Mouse (Mus musculus) hindbrain, embryonic 14.5 days (tissue): ENCODE data around the gene Atp8a2. TPM values are rescaled to one million over a fixed set of nuclear protein-coding genes. Genes with fewer than 3 reads are reported as not detected.

Source experiments
- ATAC-seq: fragments of 200-750 bp; cut with Nextera tagmentation; 2 replicates; pipeline ENCODE4 v1.8.0; 2017; ENCODE audit warnings: moderate number of reproducible peaks, mild to moderate bottlenecking, moderate TSS enrichment, moderate library complexity; ENCODE audit not compliant: low FRiP score
- DNase-seq: peaks from one replicate; pipeline ENCODE4 v3.0.0-alpha.2; 2015; ENCODE audit warnings: low spot score
- H3K27ac ChIP-seq: fragments of 300-500 bp; sonication (generic); 2 replicates; pipeline ENCODE4 v1.5.1; 2014; ENCODE audit warnings: mild to moderate bottlenecking, moderate library complexity
- H3K27me3 ChIP-seq: fragments of 300-500 bp; sonication (generic); 2 replicates; pipeline ENCODE4 v1.6.1; 2014; ENCODE audit warnings: mild to moderate bottlenecking, low read length, mixed read lengths; ENCODE audit not compliant: control insufficient read depth, insufficient read depth
- H3K36me3 ChIP-seq: fragments of 300-500 bp; sonication (generic); replicated peaks from 2 replicates; pipeline ENCODE4 v1.6.1; 2014; ENCODE audit not compliant: control insufficient read depth, insufficient read depth
- H3K4me1 ChIP-seq: fragments of 300-500 bp; sonication (generic); replicated peaks from 2 replicates; pipeline ENCODE4 v1.6.1; 2014; ENCODE audit warnings: antibody characterized with exemption, low read length, mixed read lengths; ENCODE audit not compliant: control insufficient read depth, insufficient read depth
- H3K4me2 ChIP-seq: fragments of 300-500 bp; sonication (generic); replicated peaks from 2 replicates; pipeline ENCODE4 v1.6.1; 2014; ENCODE audit warnings: mild to moderate bottlenecking, moderate library complexity
- H3K4me3 ChIP-seq: fragments of 300-500 bp; sonication (generic); replicated peaks from 2 replicates; pipeline ENCODE4 v1.5.1; 2014; ENCODE audit warnings: mild to moderate bottlenecking, low read length
- H3K9ac ChIP-seq: fragments of 300-500 bp; sonication (generic); 2 replicates; pipeline ENCODE4 v1.6.1; 2014
- H3K9me3 ChIP-seq: fragments of 300-500 bp; sonication (generic); 2 replicates; pipeline ENCODE4 v1.6.1; 2016; ENCODE audit warnings: low read length; ENCODE audit not compliant: control insufficient read depth
- WGBS: fragments of 180-500 bp; shearing (Covaris S2); extraction: QIAGEN DNeasy Blood & Tissue Kit; methylation state at CpG from one replicate; pipeline ENCODE4 v1.1.7; 2014; 5-methylcytosine and 5-hydroxymethylcytosine counted together
- polyA plus RNA-seq: library from polyadenylated mRNA; unstranded; fragments of >200 nt; fragmentation: Nextera tagmentation; extraction: Ambion mirVana; gene quantifications from 2 replicates; pipeline ENCODE4 v1.2.1, GENCODE M21; 2014

Atp8a2 gene
- polyA plus RNA-seq, 1 experiment from 2014 or later, result 40.3 TPM

GRCm38 (mm10) chr14:60134720-60135119 is 62.3 kb downstream of the Atp8a2 start:
- H3K4me2 ChIP-seq, result no peak overlapping the region
- H3K4me1 ChIP-seq, result no peaks in the 10 kb centered on the region

DNA sequence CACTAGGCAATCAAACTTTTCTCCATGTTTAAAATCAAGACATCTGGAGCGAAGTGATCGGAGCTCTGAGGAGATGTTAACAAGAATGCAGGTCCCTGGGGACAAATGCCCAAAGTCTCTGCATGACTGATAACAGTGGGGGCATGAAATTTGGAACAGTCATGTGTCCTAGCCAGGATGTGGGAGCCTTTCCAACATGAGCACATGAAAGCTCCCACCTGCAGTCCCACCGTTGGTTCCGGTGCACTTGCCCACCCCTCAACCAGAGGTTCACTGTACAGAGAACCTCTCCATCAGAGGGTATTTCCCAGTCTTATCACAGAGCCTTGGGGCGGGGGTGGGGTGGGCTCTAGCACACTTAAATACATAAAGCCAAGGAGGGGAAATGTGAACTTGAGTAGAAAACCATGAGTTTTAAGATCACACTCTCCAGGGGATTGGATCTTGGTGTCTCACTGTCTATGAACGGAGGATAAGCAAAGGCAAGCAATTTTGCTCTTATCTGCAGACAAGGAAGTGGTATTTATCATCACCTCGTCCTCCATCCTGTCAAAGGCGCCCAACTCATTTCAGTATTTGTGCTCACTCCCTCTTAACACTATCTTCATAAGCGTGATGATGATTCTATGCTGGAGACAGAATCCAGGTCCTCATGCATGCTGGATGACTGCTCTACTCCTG is 65.6 kb downstream of the Atp8a2 start:
- H3K4me1 ChIP-seq, result no peaks in the 10 kb centered on the region
- DNase-seq (no peak), ATAC-seq (no peak)
- no peaks in the 10 kb centered on the region for H3K27me3 ChIP-seq
- no peak overlapping the region for H3K4me3 ChIP-seq
- WGBS, result 94% methylated on average over 9 of the region's 9 CpGs
- no peak overlapping the region for H3K27ac ChIP-seq
- no peaks in the 10 kb centered on the region for H3K9me3 ChIP-seq
- no peak overlapping the region for H3K4me2 ChIP-seq
- H3K9ac ChIP-seq, result no peak overlapping the region
- no peaks in the 10 kb centered on the region for H3K36me3 ChIP-seq

More at GRCm38 (mm10) chr14:60134720-60135119, 62.3 kb downstream of the Atp8a2 start:
- Histone ChIP-seq H3K27me3 (no peaks in the 10 kb centered on the region), H3K4me3 (no peak overlapping the region), H3K9me3 (no peaks in the 10 kb centered on the region), H3K36me3 (no peaks in the 10 kb centered on the region), H3K9ac (no peak overlapping the region), H3K27ac (no peak overlapping the region)
- 74% methylated on average over 9 of the region's 9 CpGs for WGBS
- DNase-seq, result no peak
- ATAC-seq, result no peak

DNA sequence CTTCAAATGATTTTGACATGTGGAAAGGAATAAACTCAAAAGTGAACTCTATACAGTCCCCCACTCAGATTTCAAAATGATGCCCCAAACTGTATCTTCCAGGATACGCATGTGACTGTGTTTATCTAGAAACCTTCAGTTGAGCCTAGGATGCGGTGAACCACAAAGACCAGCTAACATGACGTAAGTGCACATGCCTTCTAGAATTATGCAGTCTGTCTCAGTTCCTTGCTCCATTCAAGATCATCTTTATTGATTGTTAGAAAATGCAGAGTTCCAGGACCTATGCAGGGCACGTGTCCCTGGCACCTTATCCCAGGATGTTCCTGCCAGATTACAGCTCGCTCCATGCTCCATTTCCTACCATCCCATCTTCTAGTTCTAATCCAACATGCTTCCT is 67.4 kb downstream of the Atp8a2 start:
- Histone ChIP-seq H3K4me3 (no peak overlapping the region), H3K4me1 (no peaks in the 10 kb centered on the region; the same call in 1 of the 2 replicates), H3K4me2 (no peak overlapping the region), H3K27ac (no peak overlapping the region), H3K36me3 (no peaks in the 10 kb centered on the region), H3K9ac (no peak overlapping the region), H3K27me3 (no peaks in the 10 kb centered on the region), H3K9me3 (no peaks in the 10 kb centered on the region)
- DNase-seq (no peak), ATAC-seq (no peak)
- 90% methylated on average over 5 of the region's 5 CpGs for WGBS

DNA sequence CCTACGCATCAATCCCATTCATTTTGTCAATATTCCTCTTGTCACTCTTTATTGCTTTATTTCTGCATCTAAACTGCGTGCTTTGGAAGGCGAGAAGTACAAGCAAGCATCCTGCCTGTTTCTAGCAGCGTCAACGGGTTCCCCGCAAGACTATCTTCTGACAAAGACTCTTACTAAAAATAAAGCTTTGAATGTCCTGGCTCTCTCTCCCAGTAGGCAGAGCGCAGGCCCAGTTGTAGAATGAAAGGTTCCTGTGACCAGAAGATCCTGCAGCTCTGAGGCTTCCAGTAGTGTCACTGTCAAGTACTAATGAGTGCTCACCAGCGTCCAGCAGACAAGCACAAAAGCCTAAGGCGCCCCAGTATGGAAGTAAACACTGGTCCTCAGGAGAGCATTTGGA is 71.8 kb downstream of the Atp8a2 start:
- Histone ChIP-seq H3K4me2 (no peak overlapping the region), H3K27me3 (no peaks in the 10 kb centered on the region), H3K36me3 (no peaks in the 10 kb centered on the region), H3K9me3 (no peaks in the 10 kb centered on the region), H3K27ac (no peak overlapping the region), H3K4me3 (no peak overlapping the region), H3K9ac (no peak overlapping the region), H3K4me1 (no peaks in the 10 kb centered on the region; the same call in 1 of the 2 replicates)
- 80% methylated on average over 9 of the region's 9 CpGs for WGBS
- DNase-seq, result no peak
- ATAC-seq, result no peak

- Histone ChIP-seq H3K9ac (no peak overlapping the region), H3K9me3 (no peaks in the 10 kb centered on the region), H3K27me3 (no peaks in the 10 kb centered on the region), H3K36me3 (no peaks in the 10 kb centered on the region), H3K27ac (no peak overlapping the region), H3K4me1 (no peaks in the 10 kb centered on the region; the same call in 1 of the 2 replicates), H3K4me3 (no peak overlapping the region), H3K4me2 (no peak overlapping the region)
- no peak for DNase-seq
- ATAC-seq, result no peak
- 59% methylated on average over 10 of the region's 10 CpGs for WGBS
Measured at GRCm38 (mm10) chr14:60121572-60121971, 75.4 kb downstream of the Atp8a2 start.

DNA sequence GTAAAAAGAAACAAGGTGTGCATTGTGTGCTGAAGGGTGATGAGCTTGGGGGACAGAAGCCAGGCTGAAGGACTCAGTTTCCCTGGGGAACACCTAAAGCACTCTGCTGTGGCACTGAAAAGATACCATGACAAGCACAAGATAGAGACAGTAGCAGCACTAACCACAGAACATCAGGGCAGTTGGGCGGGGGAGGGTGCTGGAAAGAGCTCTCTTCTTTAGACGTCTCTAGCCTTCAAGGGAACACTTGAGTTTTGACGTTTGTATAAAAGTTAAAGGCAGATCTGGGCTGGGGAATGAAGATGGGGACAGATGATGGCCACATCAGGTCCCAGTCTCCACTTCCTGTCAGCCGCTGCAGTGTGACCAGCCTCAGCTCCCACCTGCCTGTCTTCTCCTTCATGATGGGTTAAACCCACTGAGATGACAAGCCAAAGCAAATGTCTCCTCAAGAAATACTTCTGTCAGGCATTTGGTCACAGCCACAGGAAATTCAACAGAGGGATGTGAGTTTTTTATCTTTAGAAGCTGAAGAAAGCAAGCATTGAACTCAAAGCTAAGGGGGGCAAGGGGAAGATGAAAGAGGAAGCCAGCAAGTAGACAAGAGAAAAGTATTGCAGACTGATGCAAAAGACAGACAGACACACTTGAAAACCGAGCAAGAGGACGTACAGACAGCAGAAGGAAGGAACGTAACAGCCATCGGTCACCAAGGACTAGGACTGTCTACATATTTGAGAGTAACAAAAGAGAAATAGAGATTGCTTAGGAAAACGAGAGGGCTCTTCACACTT is 79.0 kb downstream of the Atp8a2 start:
- H3K4me2 ChIP-seq, result no peak overlapping the region
- no peak overlapping the region for H3K9ac ChIP-seq
- 88% methylated on average over 9 of the region's 9 CpGs for WGBS
- DNase-seq (no peak), ATAC-seq (no peak)
- no peaks in the 10 kb centered on the region for H3K36me3 ChIP-seq
- H3K4me1 ChIP-seq, result no peaks in the 10 kb centered on the region
- H3K9me3 ChIP-seq, result no peaks in the 10 kb centered on the region
- no peak overlapping the region for H3K27ac ChIP-seq
- H3K4me3 ChIP-seq, result no peak overlapping the region
- H3K27me3 ChIP-seq, result no peaks in the 10 kb centered on the region

DNA sequence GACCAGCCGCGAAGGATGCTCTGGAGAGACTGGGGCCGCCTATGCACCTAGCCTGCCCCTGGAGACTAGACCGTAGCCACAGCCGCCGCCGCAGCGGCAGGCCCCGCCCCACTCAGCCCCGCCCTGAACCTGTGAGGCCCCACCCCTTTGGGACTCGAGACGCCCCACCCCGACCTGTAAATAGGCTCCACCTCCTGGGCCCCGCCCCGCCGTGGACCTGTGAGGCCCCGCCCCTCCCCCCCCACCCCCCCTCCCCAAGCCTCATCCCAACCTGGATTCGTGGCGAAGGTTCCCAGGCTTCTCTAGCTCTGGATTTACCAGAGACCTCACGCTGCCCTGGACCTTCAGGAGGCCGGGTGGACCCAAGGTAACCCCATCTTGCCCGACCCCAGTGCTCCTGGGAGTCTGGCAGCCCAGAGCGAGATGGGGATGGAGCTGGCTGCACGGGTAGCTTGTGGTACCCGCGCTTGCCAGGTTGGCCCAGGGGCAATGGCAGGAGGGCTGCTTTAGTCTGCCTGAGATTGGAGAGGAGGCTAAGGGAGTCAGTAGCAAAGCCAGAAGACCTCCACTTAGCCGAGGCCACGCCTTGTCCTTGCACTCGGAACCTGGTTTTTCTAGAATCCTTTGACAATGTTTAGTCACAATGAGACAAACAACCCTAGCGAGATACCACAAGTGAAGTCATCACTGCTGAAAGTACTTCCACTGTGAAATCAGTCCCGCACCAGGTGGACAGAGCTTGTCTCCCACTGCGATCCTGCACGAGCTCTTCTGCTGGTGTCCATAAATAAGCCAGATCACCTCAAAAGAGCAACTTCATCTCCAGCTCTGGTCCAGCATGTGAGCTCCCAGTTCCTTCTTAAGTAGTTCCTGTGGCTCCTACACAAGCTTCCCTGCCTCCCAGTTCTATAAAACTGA is 109.9 kb downstream of the Atp8a2 start:
- DNase-seq (peak; percentile 71), ATAC-seq (peak; percentile 93)
- peak overlapping the region; percentile 75 for H3K9ac ChIP-seq
- no peaks in the 10 kb centered on the region for H3K27me3 ChIP-seq
- H3K36me3 ChIP-seq, result no peaks in the 10 kb centered on the region
- H3K4me1 ChIP-seq, result peaks cover 14% of the 10 kb centered on the region
- H3K4me2 ChIP-seq, result peak overlapping the region; percentile 70
- 0 out of 2 replicates have a peak overlapping the region, but pooled peaks have one; percentile 38 for H3K27ac ChIP-seq
- peak overlapping the region; percentile 55 for H3K4me3 ChIP-seq
- 13% methylated on average over 29 of the region's 33 CpGs for WGBS
- no peaks in the 10 kb centered on the region for H3K9me3 ChIP-seq

- peak; percentile 38; the same call in 1 of the 2 replicates for ATAC-seq
- WGBS, result 3% methylated on average over 21 of the region's 21 CpGs
Measured at GRCm38 (mm10) chr14:60086254-60086807, 110.6 kb downstream of the Atp8a2 start.

More at GRCm38 (mm10) chr14:60086254-60086807, 110.6 kb downstream of the Atp8a2 start:
- H3K4me2 ChIP-seq, result peak overlapping the region; percentile 70
- H3K27ac ChIP-seq, result 0 out of 2 replicates have a peak overlapping the region, but pooled peaks have one; percentile 38
- H3K9ac ChIP-seq, result peak overlapping the region; percentile 75
- H3K4me1 ChIP-seq, result peaks cover 14% of the 10 kb centered on the region
- no peaks in the 10 kb centered on the region for H3K27me3 ChIP-seq
- peak overlapping the region; percentile 55 for H3K4me3 ChIP-seq
- H3K9me3 ChIP-seq, result no peaks in the 10 kb centered on the region
- no peaks in the 10 kb centered on the region for H3K36me3 ChIP-seq
- no peak for DNase-seq
